16 mouse cellular contexts compared by ENCODE assay signal in the genomic region with DNA sequence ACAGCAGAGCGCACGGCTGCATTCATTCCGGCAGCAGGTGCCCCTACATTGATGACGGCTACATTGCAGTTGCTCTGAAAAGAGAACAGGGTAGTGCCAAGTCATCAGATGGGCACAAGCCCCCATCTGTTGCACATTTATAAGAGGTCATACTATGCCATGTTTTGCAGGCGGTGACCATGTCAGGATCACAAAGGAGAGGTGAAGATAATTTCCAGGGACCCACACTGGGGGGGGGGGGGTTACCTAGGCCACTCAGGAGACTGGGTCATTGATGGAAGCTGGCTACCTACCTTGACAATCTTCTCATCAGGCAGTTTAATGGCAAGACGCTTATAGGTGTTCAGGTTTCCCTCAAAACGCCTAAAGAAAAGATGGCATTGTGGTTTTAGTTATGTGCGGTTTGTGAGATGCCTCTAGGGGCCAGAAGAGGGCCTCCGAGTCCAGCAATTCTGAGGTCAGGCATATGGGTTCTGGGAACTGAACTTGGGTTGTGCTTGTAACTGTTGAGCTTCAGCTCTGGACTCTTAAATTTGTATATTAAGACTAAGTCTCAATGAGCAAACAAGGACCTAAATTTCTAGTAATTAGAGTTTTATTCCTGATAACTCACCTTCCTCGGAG. TPM values are rescaled to one million over a fixed set of nuclear protein-coding genes. Genes with fewer than 3 reads are reported as not detected.
DNase-seq lines count a peak whose midpoint lies in the region; ATAC-seq and TF ChIP-seq lines count a peak whose summit lies in the region.
"Had no signal": no experiment of that assay in that cellular context is flagged by ENCODE, and none has a peak within 500 bp of the region (broad histone marks: within the 10 kb centered on the region; RNA-seq: fewer than 3 reads in every experiment).

No protein-coding gene starts in this region.

- 85% methylated on average over 10 of the region's 10 CpGs for WGBS in heart, postnatal 0 days
- 78% methylated on average over 10 of the region's 10 CpGs for WGBS in liver, postnatal 0 days (ENCODE audit: insufficient replicate concordance)

- ATAC-seq in heart, postnatal 0 days (ENCODE audit: insufficient read depth, low read depth), result no peak
- no peak for ATAC-seq in liver, postnatal 0 days
- ATAC-seq: hindbrain, embryonic 16.5 days had no signal

- no peak for DNase-seq in heart, postnatal 0 days (ENCODE audit: low spot score)
- DNase-seq in heart, postnatal 4 days, result no peak
- DNase-seq in liver, postnatal 0 days, result no peak
- DNase-seq in liver (no peak), ES-CJ7 (ENCODE audit: low read depth, low spot score) (peak; percentile 12)
- peak; percentile 32 for DNase-seq in brain, adult 2 months (ENCODE audit: low read depth, low spot score)
- no peak for DNase-seq in layer of hippocampus, postnatal 36 days
- no peak for DNase-seq in spleen, postnatal 36 days (ENCODE audit: low spot score in 2 of 2)
- DNase-seq: adrenal gland, postnatal 10 days; cerebellum, adult 9-11 months; lung, postnatal 10 days; right cerebral cortex, adult 18-20 months; thymus, postnatal 25 days had no signal

- H3K4me3 ChIP-seq in heart, postnatal 0 days (ENCODE audit: low read depth, low read length), result no peak overlapping the region
- H3K4me3 ChIP-seq in liver, postnatal 0 days (ENCODE audit: low read depth, low read length), result no peak overlapping the region
- H3K4me3 ChIP-seq: heart, embryonic 15.5 days; midbrain, embryonic 10.5 days had no signal

- H3K9me3 ChIP-seq in heart, postnatal 0 days (replicated peaks; ENCODE audit: control insufficient read depth, low read length), result no peaks in the 10 kb centered on the region
- H3K9me3 ChIP-seq in liver, postnatal 0 days (ENCODE audit: low read length), result no peaks in the 10 kb centered on the region
- H3K9me3 ChIP-seq: heart, embryonic 15.5 days; midbrain, embryonic 10.5 days had no signal

- no peak overlapping the region for H3K4me2 ChIP-seq in heart, postnatal 0 days (ENCODE audit: low read depth, low read length)
- H3K4me2 ChIP-seq in liver, postnatal 0 days (ENCODE audit: low read depth, low read length), result no peak overlapping the region
- H3K4me2 ChIP-seq: heart, embryonic 15.5 days had no signal

- peak; percentile 9; the same call in 1 of the 2 replicates for TF ChIP-seq CTCF in heart, postnatal 0 days (IDR thresholded peaks at IDR 0.05; ENCODE audit: low read depth)
- TF ChIP-seq CTCF in liver, postnatal 0 days (IDR thresholded peaks at IDR 0.05; ENCODE audit: low read depth), result peak; percentile 14; the same call in 1 of the 2 replicates

- no peaks in the 10 kb centered on the region for H3K27me3 ChIP-seq in heart, postnatal 0 days (ENCODE audit: control insufficient read depth, insufficient read depth, low read length)
- H3K27me3 ChIP-seq in liver, postnatal 0 days (ENCODE audit: insufficient read depth, low read length), result no peaks in the 10 kb centered on the region
- H3K27me3 ChIP-seq: heart, embryonic 15.5 days had no signal

- no peak for TF ChIP-seq EP300 in heart, postnatal 0 days (IDR thresholded peaks at IDR 0.05; ENCODE audit: low read depth)
- no peak for TF ChIP-seq EP300 in liver, postnatal 0 days (IDR thresholded peaks at IDR 0.05; ENCODE audit: low read depth)

- H3K4me1 ChIP-seq in heart, postnatal 0 days (ENCODE audit: control insufficient read depth, insufficient read depth), result 0 out of 2 replicates have a peak, but pooled peaks cover under 1% of the 10 kb centered on the region
- no peaks in the 10 kb centered on the region for H3K4me1 ChIP-seq in liver, postnatal 0 days (ENCODE audit: insufficient read depth)
- H3K4me1 ChIP-seq: heart, embryonic 15.5 days; midbrain, embryonic 10.5 days had no signal

- no peak overlapping the region for H3K9ac ChIP-seq in heart, postnatal 0 days (replicated peaks; ENCODE audit: low read depth, low read length)
- H3K9ac ChIP-seq in liver, postnatal 0 days (replicated peaks), result no peak overlapping the region
- H3K9ac ChIP-seq: heart, embryonic 15.5 days had no signal

- no peak overlapping the region for H3K27ac ChIP-seq in heart, postnatal 0 days (ENCODE audit: low read depth)
- H3K27ac ChIP-seq in liver, postnatal 0 days (ENCODE audit: low read depth), result no peak overlapping the region
- H3K27ac ChIP-seq: heart, embryonic 15.5 days; midbrain, embryonic 10.5 days had no signal

- H3K36me3 ChIP-seq in heart, postnatal 0 days (replicated peaks; ENCODE audit: control insufficient read depth, insufficient read depth, low read length), result peaks cover 49% of the 10 kb centered on the region
- H3K36me3 ChIP-seq in liver, postnatal 0 days (replicated peaks; ENCODE audit: insufficient read depth, low read length), result no peaks in the 10 kb centered on the region
- H3K36me3 ChIP-seq: midbrain, embryonic 10.5 days had no signal

RNA-seq across cellular contexts. Expression of gene Pfkp, which starts 45.7 kb away (rescaled TPM):
- 149 and 162 TPM in 2 replicates for total RNA-seq in heart, postnatal 0 days (2014; rRNA removed; ENCODE audit: low replicate concordance)
- 77.3 and 82.9 TPM in 2 replicates for polyA plus RNA-seq in heart, postnatal 0 days (2015; fragmentation: Nextera tagmentation; extraction: Ambion mirVana)
- total RNA-seq in heart, postnatal 4 days (2021), result 100 to 1,000 TPM in 1 of 2 experiments, 10 to 100 TPM in 1; 96.3 to 107 TPM
- 3.7 and 4.9 TPM in 2 replicates for polyA plus RNA-seq in liver, postnatal 0 days (2015; fragmentation: Nextera tagmentation; extraction: Ambion mirVana)
- 100 to 1,000 TPM; 199 to 210 TPM for total RNA-seq in layer of hippocampus, postnatal 36 days (2021)

RNA-seq across cellular contexts. Expression of gene Pitrm1, which starts 54.9 kb away (rescaled TPM):
- total RNA-seq in heart, postnatal 0 days (2014; rRNA removed; ENCODE audit: low replicate concordance), result 45.7 and 66.9 TPM in 2 replicates
- 37.2 and 38.4 TPM in 2 replicates for polyA plus RNA-seq in heart, postnatal 0 days (2015; fragmentation: Nextera tagmentation; extraction: Ambion mirVana)
- total RNA-seq in heart, postnatal 4 days (2021), result 10 to 100 TPM; 65.3 to 73.8 TPM
- 23.5 and 27.0 TPM in 2 replicates for polyA plus RNA-seq in liver, postnatal 0 days (2015; fragmentation: Nextera tagmentation; extraction: Ambion mirVana)
- 10 to 100 TPM; 46.7 to 53.7 TPM for total RNA-seq in layer of hippocampus, postnatal 36 days (2021)

Comparison
In these comparisons a context has a peak if more than half of its experiments do, and no peak if none do; other contexts are left out.
1. DNase-seq: peak in ES-CJ7 (single experiment) and brain, adult 2 months (single experiment); none in heart, postnatal 0 days (single experiment), heart, postnatal 4 days (single experiment), liver, postnatal 0 days (single experiment), liver (single experiment), layer of hippocampus, postnatal 36 days (0 of 2) and spleen, postnatal 36 days (0 of 2).